Mouse (Mus musculus): Measurements from ENCODE around the gene Vmn2r75.
"Not testable (repeated sequence)": the region's sequence is repeated elsewhere in the genome, so short reads cannot be mapped to it uniquely, and the experiment has no call there.

Gene Vmn2r75

GRCm38 (mm10) chr7:86171678-86172077 lies at the start of gene Vmn2r75:
Gene Vmn2r75, minus strand, starts transcription at chr7:86171778.
- not testable (repeated sequence) for DNase-seq

DNA sequence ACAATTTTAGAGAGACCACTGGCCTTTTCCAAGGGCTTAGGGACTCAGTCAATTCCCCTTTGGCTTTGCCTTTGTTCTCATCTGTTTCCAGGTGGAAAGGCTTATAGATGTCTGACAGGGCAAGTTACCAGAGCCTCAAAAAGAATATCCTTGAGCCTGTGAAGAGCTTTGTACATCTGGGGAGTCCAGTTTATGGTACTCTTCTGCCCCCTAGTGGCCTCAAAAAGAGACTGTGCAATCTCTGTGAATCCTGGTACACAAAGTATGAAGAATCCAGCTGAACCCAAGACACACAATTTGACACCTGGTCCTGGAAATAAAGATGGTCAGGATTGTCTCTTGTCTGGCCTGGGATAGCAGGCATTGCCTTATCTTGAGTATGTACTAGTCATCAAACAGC lies 39.8 kb upstream of the Vmn2r75 start:
- DNase-seq = peak in 1 of 2 experiments; percentile 1
